Mouse (Mus musculus): ENCODE measurements around the gene Utrn.

GRCm38 (mm10) chr10:12573601-12574000 is 295.6 kb downstream of the Utrn start:
- no peak for TF ChIP-seq POLR2A (IDR thresholded peaks at IDR 0.05; ENCODE audit: borderline replicate concordance, control insufficient read depth, low read depth, low read length)
- TF ChIP-seq CTCF (IDR thresholded peaks at IDR 0.05; ENCODE audit: control insufficient read depth, insufficient read depth, low read length): no peak
